Mouse (Mus musculus) right cerebral cortex, postnatal 25 days (tissue): ENCODE measurements at regions not wholly inside any gene's neighbourhood (a gene's known extent, or its start where the extent isn't known, plus 50 kb on each side); places are given as distances from the start of the nearest gene placed in this dataset.

Source experiments
- DNase-seq: peaks from one replicate; pipeline ENCODE4 v3.0.0; 2022

DNA sequence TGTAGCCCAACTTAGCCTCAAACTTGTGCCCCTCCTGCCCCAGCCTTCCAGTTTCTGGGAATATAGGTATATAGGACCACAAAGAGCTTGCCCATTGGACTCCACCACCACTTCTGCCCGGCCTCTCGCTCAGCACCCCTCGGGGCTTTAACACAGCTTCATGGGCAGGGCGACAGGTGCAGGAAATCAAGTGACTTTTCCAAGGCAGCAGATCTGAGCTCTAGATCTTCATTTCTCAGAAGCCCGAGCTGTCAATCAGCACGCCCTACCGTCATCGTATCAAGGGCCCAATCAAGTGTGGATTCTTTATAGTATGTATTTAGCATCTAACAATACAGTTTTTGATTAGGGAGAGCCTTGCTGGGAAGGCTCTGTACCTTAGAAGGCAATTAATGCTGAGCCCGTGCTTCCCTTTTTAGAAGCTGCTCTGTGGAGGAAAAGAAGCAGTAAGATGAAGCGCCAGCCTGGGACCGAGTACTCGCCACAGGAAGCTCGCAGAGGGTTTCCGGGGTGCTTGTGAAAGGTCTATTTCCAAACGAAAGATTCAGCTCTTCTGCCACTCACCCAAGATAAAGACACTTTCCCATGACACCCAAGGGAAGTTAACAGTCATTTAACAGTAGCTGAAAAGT, 56.9 kb upstream of the E2f3 start:
- no peak for DNase-seq

GRCm38 (mm10) chr13:30041501-30042295, 55.8 kb upstream of the E2f3 start:
- no peak for DNase-seq

DNA sequence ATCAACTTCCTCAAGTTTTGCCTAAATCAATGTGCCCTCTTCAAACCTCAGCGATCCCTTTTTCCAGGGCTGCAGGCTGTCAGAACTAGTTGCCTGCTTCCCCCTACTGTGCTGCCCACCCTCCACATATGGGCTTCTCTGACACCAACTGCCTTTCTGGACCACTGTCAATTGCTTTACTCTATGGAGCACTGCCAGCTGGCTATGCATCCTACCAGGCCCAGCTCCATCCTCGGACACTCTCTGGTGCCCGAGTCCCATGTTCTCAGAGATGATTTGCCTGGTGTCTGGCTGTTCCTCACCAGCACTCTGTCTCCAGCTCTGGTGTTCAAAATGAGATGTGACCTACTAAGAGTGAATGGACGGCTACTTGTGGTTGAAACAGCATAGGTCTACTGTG, 54.4 kb upstream of the E2f3 start:
- no peak for DNase-seq

- no peak for DNase-seq
Measured at GRCm38 (mm10) chr13:30039791-30040190, 53.9 kb upstream of the E2f3 start.

DNA sequence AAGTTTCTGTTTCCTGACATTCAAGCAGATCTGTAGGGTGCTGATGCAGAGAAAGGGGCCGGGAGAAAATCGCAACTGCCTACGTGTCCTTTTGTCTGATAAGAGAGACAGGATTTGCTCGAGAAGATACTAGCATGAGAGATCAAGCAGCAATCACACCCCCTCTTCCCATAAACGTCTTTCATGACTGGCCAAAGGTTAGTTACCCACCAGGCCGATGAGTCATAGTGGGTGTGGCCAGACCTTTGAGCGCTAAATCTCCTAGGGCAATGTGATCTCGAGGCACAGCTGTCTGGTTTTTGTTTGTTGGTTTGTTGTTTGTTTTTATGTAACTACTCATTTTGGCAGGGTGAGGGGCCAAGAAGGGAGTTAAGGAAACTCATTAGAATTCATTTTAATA, 50.7 kb upstream of the E2f3 start:
- no peak for DNase-seq

DNA sequence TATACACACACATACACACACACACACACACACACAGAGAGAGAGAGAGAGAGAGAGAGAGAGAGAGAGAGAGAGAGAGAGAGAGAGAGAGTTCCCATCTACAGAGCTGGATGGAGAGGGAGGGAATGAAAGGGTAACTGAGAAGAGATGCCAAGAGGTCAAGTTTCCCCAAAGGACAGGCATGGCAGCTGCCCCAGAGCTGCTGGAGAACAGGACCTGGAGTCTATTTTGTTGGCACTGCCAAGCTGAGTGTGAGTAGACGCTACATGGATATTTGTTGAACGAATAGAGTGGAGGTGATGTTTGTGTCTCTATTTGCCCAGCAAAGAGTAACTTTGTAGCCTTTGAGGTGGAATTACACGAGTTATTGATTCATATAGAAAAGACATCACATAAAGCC, 50.2 kb upstream of the E2f3 start:
- DNase-seq = no peak
